Mouse (Mus musculus) lung, embryonic 15.5 days (tissue): ENCODE measurements at regions not wholly inside any gene's neighbourhood (a gene's known extent, or its start where the extent isn't known, plus 50 kb on each side); places are given as distances from the start of the nearest gene placed in this dataset.

ENCODE experiments used
- ATAC-seq: fragments of 200-750 bp; cut with Nextera tagmentation; 2 replicates; pipeline ENCODE4 v1.8.0; 2017; ENCODE audit warnings: moderate number of reproducible peaks, borderline replicate concordance; ENCODE audit not compliant: low FRiP score, low TSS enrichment; ENCODE audit errors: extremely low read depth
- H3K27ac ChIP-seq: fragments of 300-500 bp; sonication (generic); 2 replicates; pipeline ENCODE4 v1.5.1; 2015; ENCODE audit warnings: moderate library complexity, mild to moderate bottlenecking, inconsistent platforms
- H3K27me3 ChIP-seq: fragments of 300-500 bp; sonication (generic); 2 replicates; pipeline ENCODE4 v1.6.1; 2015; ENCODE audit warnings: inconsistent platforms
- H3K36me3 ChIP-seq: fragments of 300-500 bp; sonication (generic); 2 replicates; pipeline ENCODE4 v1.6.1; 2015; ENCODE audit warnings: inconsistent platforms
- H3K4me1 ChIP-seq: fragments of 300-500 bp; sonication (generic); 2 replicates; pipeline ENCODE4 v1.6.1; 2015; ENCODE audit warnings: inconsistent platforms
- H3K4me2 ChIP-seq: fragments of 300-500 bp; sonication (generic); 2 replicates; pipeline ENCODE4 v1.6.1; 2015; ENCODE audit warnings: inconsistent platforms, mild to moderate bottlenecking, moderate library complexity
- H3K4me3 ChIP-seq: fragments of 300-500 bp; sonication (generic); 2 replicates; pipeline ENCODE4 v1.5.1; 2015; ENCODE audit warnings: mild to moderate bottlenecking, inconsistent platforms
- H3K9ac ChIP-seq: fragments of 300-500 bp; sonication (generic); 2 replicates; pipeline ENCODE4 v1.6.1; 2015; ENCODE audit warnings: inconsistent platforms
- H3K9me3 ChIP-seq: fragments of 300-500 bp; sonication (generic); 2 replicates; pipeline ENCODE4 v1.6.1; 2016; ENCODE audit warnings: inconsistent platforms
- WGBS: fragments of 180-500 bp; shearing (Covaris S2); methylation state at CpG from one replicate; pipeline ENCODE4 v1.1.7; 2015; 5-methylcytosine and 5-hydroxymethylcytosine counted together

- Histone ChIP-seq H3K4me1 (0 out of 2 replicates have a peak, but pooled peaks cover 5% of the 10 kb centered on the region), H3K27ac (no peak overlapping the region), H3K4me2 (no peak overlapping the region), H3K4me3 (no peak overlapping the region), H3K27me3 (no peaks in the 10 kb centered on the region), H3K36me3 (no peaks in the 10 kb centered on the region), H3K9me3 (no peaks in the 10 kb centered on the region), H3K9ac (no peak overlapping the region)
- no peak for ATAC-seq
- WGBS: 13% methylated on average over 3 of the region's 3 CpGs
Observed at GRCm38 (mm10) chr11:111687769-111688168, 621.8 kb downstream of the Kcnj2 start.

DNA sequence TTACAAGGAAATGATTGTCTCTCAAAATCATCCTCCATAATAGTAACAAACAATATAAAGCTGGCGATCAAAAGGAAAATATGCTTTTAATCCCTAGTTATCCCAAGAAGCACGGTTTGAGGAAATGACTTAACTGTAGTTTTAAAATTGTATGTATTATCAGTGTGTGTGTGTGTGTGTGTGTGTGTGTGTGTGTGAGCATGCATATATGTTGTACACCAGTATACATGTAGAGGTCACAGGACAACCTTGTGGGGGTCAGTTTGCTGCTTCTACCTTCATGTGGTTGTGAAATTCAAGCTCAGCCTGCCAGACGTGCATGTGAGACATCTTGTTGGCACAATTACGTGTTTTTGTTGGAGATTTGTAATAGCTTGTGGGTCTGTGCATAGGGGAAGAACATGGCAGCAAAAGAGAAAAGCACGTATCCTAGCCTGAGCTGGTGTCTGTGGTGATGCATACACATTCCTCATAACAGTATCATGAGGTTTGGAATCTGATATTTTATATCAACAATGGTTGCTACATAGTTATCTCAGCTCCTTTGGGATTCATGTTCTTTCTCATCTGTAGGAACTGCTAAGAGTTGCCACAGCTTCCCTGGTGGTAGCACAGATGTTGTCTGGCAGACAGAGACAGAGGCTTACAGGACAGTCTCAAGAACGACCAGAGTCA lies 622.4 kb downstream of the Kcnj2 start:
- H3K27ac ChIP-seq: no peak overlapping the region
- ATAC-seq: no peak

GRCm38 (mm10) chr11:111689899-111690298 lies 623.9 kb downstream of the Kcnj2 start:
- Histone ChIP-seq H3K27me3 (no peaks in the 10 kb centered on the region), H3K4me1 (0 out of 2 replicates have a peak, but pooled peaks cover 5% of the 10 kb centered on the region), H3K4me3 (no peak overlapping the region), H3K9me3 (no peaks in the 10 kb centered on the region), H3K36me3 (no peaks in the 10 kb centered on the region), H3K4me2 (no peak overlapping the region), H3K9ac (no peak overlapping the region), H3K27ac (no peak overlapping the region)
- no peak for ATAC-seq
- WGBS: 63% methylated on average over 2 of the region's 2 CpGs

More for the DNA sequence above, 622.4 kb downstream of the Kcnj2 start:
- Histone ChIP-seq H3K4me1 (0 out of 2 replicates have a peak, but pooled peaks cover 5% of the 10 kb centered on the region), H3K4me3 (no peak overlapping the region), H3K36me3 (no peaks in the 10 kb centered on the region), H3K9ac (no peak overlapping the region), H3K4me2 (no peak overlapping the region), H3K27me3 (no peaks in the 10 kb centered on the region), H3K9me3 (no peaks in the 10 kb centered on the region)
- WGBS: 59% methylated on average over 6 of the region's 6 CpGs

DNA sequence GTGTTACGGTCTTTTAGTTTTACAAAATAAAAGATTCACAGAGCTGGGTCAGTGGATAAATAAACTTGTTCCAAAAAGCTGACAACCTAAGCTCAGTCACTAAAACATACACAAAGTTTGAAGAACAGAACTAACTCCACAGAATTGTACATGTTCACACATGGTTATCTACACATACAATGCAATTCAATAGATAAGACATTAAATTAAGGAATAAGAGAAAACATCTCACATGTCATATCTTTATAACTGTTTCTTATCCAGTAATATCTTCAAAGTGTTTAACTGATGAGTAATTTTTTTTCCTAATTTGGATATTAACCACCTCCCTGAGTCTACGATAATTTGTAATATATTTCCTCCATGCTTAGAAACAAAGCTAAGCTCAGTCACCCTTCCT lies 625.5 kb downstream of the Kcnj2 start:
- Histone ChIP-seq H3K27ac (no peak overlapping the region), H3K9me3 (no peaks in the 10 kb centered on the region), H3K4me1 (0 out of 2 replicates have a peak, but pooled peaks cover 5% of the 10 kb centered on the region), H3K9ac (no peak overlapping the region), H3K36me3 (no peaks in the 10 kb centered on the region), H3K4me2 (no peak overlapping the region), H3K4me3 (no peak overlapping the region), H3K27me3 (no peaks in the 10 kb centered on the region)
- WGBS: 80% methylated on average over 2 of the region's 2 CpGs
- no peak for ATAC-seq

- ATAC-seq: no peak
Observed at GRCm38 (mm10) chr11:111696668-111697067, 630.7 kb downstream of the Kcnj2 start.

GRCm38 (mm10) chr11:111699862-111700261 lies 633.9 kb downstream of the Kcnj2 start:
- no peak overlapping the region for H3K27ac ChIP-seq
- no peak overlapping the region for H3K4me3 ChIP-seq
- no peak overlapping the region for H3K9ac ChIP-seq
- no peaks in the 10 kb centered on the region for H3K36me3 ChIP-seq
- H3K27me3 ChIP-seq: no peaks in the 10 kb centered on the region
- no peaks in the 10 kb centered on the region for H3K9me3 ChIP-seq
- ATAC-seq: no peak
- H3K4me1 ChIP-seq: no peaks in the 10 kb centered on the region
- no peak overlapping the region for H3K4me2 ChIP-seq
- WGBS: 79% methylated on average over 3 of the region's 3 CpGs

More at GRCm38 (mm10) chr11:111696668-111697067, 630.7 kb downstream of the Kcnj2 start:
- 76% methylated on average over 2 of the region's 2 CpGs for WGBS
- Histone ChIP-seq H3K36me3 (no peaks in the 10 kb centered on the region), H3K4me2 (no peak overlapping the region), H3K27me3 (no peaks in the 10 kb centered on the region), H3K4me3 (no peak overlapping the region), H3K9ac (no peak overlapping the region), H3K27ac (no peak overlapping the region), H3K4me1 (no peaks in the 10 kb centered on the region), H3K9me3 (no peaks in the 10 kb centered on the region)

GRCm38 (mm10) chr11:111706882-111707281 lies 640.9 kb downstream of the Kcnj2 start:
- no peak for ATAC-seq
- H3K27me3 ChIP-seq: no peaks in the 10 kb centered on the region
- no peak overlapping the region for H3K27ac ChIP-seq
- no peak overlapping the region for H3K4me2 ChIP-seq
- no peaks in the 10 kb centered on the region for H3K4me1 ChIP-seq
- 58% methylated on average over 4 of the region's 4 CpGs for WGBS
- H3K9me3 ChIP-seq: no peaks in the 10 kb centered on the region
- H3K36me3 ChIP-seq: no peaks in the 10 kb centered on the region
- no peak overlapping the region for H3K9ac ChIP-seq
- no peak overlapping the region for H3K4me3 ChIP-seq

DNA sequence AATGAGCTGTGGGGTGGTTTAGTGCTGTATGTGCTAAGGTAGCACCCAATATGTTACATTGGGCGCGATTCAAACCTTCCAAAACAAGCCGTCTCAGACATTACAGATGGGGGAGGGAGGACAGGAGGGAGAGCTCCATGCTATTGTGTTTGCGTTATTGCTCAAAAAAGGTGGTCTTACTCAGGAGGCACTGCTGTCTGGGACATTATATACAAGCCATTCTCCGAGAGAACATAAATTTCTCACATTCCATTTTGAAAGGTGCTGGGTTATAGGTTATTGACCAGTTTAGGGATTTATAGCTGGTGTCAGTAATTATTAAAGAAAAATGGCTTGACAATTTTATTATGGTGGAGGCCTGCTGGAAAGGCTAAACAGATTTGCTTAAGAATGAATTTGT lies 649.4 kb downstream of the Kcnj2 start:
- ATAC-seq: no peak
- Histone ChIP-seq H3K27ac (no peak overlapping the region), H3K9me3 (no peaks in the 10 kb centered on the region), H3K4me1 (no peaks in the 10 kb centered on the region), H3K36me3 (no peaks in the 10 kb centered on the region), H3K9ac (no peak overlapping the region), H3K4me2 (no peak overlapping the region), H3K27me3 (no peaks in the 10 kb centered on the region), H3K4me3 (no peak overlapping the region)
- WGBS: 64% methylated on average over 5 of the region's 5 CpGs

GRCm38 (mm10) chr11:111722276-111722675 lies 656.3 kb downstream of the Kcnj2 start:
- no peaks in the 10 kb centered on the region for H3K9me3 ChIP-seq
- ATAC-seq: no peak
- WGBS: 65% methylated on average over 4 of the region's 4 CpGs
- no peak overlapping the region for H3K9ac ChIP-seq
- H3K27me3 ChIP-seq: no peaks in the 10 kb centered on the region
- H3K36me3 ChIP-seq: no peaks in the 10 kb centered on the region
- H3K4me2 ChIP-seq: no peak overlapping the region
- no peaks in the 10 kb centered on the region for H3K4me1 ChIP-seq
- no peak overlapping the region for H3K4me3 ChIP-seq
- no peak overlapping the region for H3K27ac ChIP-seq

GRCm38 (mm10) chr11:111728148-111728547 lies 662.2 kb downstream of the Kcnj2 start:
- Histone ChIP-seq H3K27me3 (no peaks in the 10 kb centered on the region), H3K9me3 (no peaks in the 10 kb centered on the region), H3K9ac (no peak overlapping the region), H3K27ac (no peak overlapping the region), H3K4me1 (no peaks in the 10 kb centered on the region), H3K36me3 (no peaks in the 10 kb centered on the region), H3K4me2 (no peak overlapping the region), H3K4me3 (no peak overlapping the region)
- ATAC-seq: no peak
- WGBS: 80% methylated on average over 4 of the region's 4 CpGs

GRCm38 (mm10) chr11:111732096-111732495 lies 666.1 kb downstream of the Kcnj2 start:
- 11% methylated on average over 8 of the region's 8 CpGs for WGBS

DNA sequence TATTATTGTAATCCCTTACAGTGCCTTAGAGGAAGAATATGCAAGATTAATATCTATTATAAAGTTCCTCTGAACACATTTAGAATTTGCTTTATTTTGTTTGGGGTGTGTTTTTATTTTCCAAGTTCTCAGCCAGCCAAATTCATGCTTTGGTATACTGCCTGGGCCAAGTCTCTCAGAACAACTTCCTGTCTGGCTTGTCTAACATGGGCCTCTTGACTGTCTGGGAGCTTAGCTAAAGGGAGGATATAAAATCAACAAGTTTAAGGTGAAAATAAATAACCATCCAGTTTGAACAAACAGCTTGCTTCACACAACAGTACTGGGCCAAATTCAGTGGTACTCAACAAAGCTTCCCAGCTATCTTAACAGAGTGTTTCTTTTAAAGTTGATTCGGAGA lies 669.5 kb downstream of the Kcnj2 start:
- no peak overlapping the region for H3K27ac ChIP-seq
- no peak overlapping the region for H3K9ac ChIP-seq
- H3K27me3 ChIP-seq: no peaks in the 10 kb centered on the region
- ATAC-seq: no peak
- no peaks in the 10 kb centered on the region for H3K36me3 ChIP-seq
- H3K4me3 ChIP-seq: no peak overlapping the region
- no peak overlapping the region for H3K4me2 ChIP-seq
- no peaks in the 10 kb centered on the region for H3K4me1 ChIP-seq
- WGBS: 77% methylated on average over 1 of the region's 1 CpGs
- H3K9me3 ChIP-seq: no peaks in the 10 kb centered on the region

More at GRCm38 (mm10) chr11:111732096-111732495, 666.1 kb downstream of the Kcnj2 start:
- Histone ChIP-seq H3K36me3 (no peaks in the 10 kb centered on the region), H3K4me2 (no peak overlapping the region), H3K4me3 (no peak overlapping the region), H3K4me1 (no peaks in the 10 kb centered on the region), H3K9ac (no peak overlapping the region), H3K9me3 (no peaks in the 10 kb centered on the region), H3K27ac (no peak overlapping the region), H3K27me3 (no peaks in the 10 kb centered on the region)
- no peak for ATAC-seq
